Mouse (Mus musculus): ENCODE measurements around the gene Tbc1d19. TPM values are rescaled to one million over a fixed set of nuclear protein-coding genes. Genes with fewer than 3 reads are reported as not detected.

Tbc1d19 gene
- total and polyA plus RNA-seq, 2 experiments from 2014 or later, result 20.8 to 25.1 TPM

- no peak for TF ChIP-seq EP300 (IDR thresholded peaks at IDR 0.05; ENCODE audit: low read depth)
- TF ChIP-seq CTCF (IDR thresholded peaks at IDR 0.05; ENCODE audit: low read depth), result no peak
- WGBS, result 62% methylated on average over 2 of the region's 2 CpGs
These were observed 8.0 kb upstream of the Tbc1d19 start for GRCm38 (mm10) chr5:53801379-53801778.

GRCm38 (mm10) chr5:53819711-53820110, 10.3 kb downstream of the Tbc1d19 start:
- 92% methylated on average over 7 of the region's 7 CpGs for WGBS
- H3K4me3 ChIP-seq (ENCODE audit: low read depth, low read length), result no peak overlapping the region
- H3K27me3 ChIP-seq (ENCODE audit: control insufficient read depth, insufficient read depth, low read length), result no peaks in the 10 kb centered on the region
- H3K9ac ChIP-seq (replicated peaks; ENCODE audit: low read depth, low read length), result no peak overlapping the region
- ATAC-seq (ENCODE audit: insufficient read depth, low read depth), result no peak
- no peaks in the 10 kb centered on the region for H3K4me1 ChIP-seq (ENCODE audit: control insufficient read depth, insufficient read depth)
- H3K4me2 ChIP-seq (ENCODE audit: low read depth, low read length), result no peak overlapping the region
- H3K9me3 ChIP-seq (replicated peaks; ENCODE audit: control insufficient read depth, low read length), result no peaks in the 10 kb centered on the region
- H3K36me3 ChIP-seq (replicated peaks; ENCODE audit: control insufficient read depth, insufficient read depth, low read length), result no peaks in the 10 kb centered on the region
- TF ChIP-seq CTCF (IDR thresholded peaks at IDR 0.05; ENCODE audit: low read depth), result no peak
- no peak for TF ChIP-seq EP300 (IDR thresholded peaks at IDR 0.05; ENCODE audit: low read depth)
- no peak overlapping the region for H3K27ac ChIP-seq (ENCODE audit: low read depth)
- no peak for DNase-seq (ENCODE audit: low spot score)

More at GRCm38 (mm10) chr5:53801379-53801778, 8.0 kb upstream of the Tbc1d19 start:
- DNase-seq (ENCODE audit: low spot score), result no peak
- no peak overlapping the region for H3K27ac ChIP-seq (ENCODE audit: low read depth)
- H3K36me3 ChIP-seq (replicated peaks; ENCODE audit: control insufficient read depth, insufficient read depth, low read length), result no peaks in the 10 kb centered on the region
- H3K4me2 ChIP-seq (ENCODE audit: low read depth, low read length), result no peak overlapping the region
- no peak overlapping the region for H3K4me3 ChIP-seq (ENCODE audit: low read depth, low read length)
- H3K9me3 ChIP-seq (replicated peaks; ENCODE audit: control insufficient read depth, low read length), result no peaks in the 10 kb centered on the region; the same call in 1 of the 2 replicates
- H3K4me1 ChIP-seq (ENCODE audit: control insufficient read depth, insufficient read depth), result no peaks in the 10 kb centered on the region
- H3K27me3 ChIP-seq (ENCODE audit: control insufficient read depth, insufficient read depth, low read length), result no peaks in the 10 kb centered on the region
- H3K9ac ChIP-seq (replicated peaks; ENCODE audit: low read depth, low read length), result no peak overlapping the region
- ATAC-seq (ENCODE audit: insufficient read depth, low read depth), result no peak

GRCm38 (mm10) chr5:53825886-53826285, 16.5 kb downstream of the Tbc1d19 start:
- H3K9ac ChIP-seq (replicated peaks; ENCODE audit: low read depth, low read length), result no peak overlapping the region
- H3K4me1 ChIP-seq (ENCODE audit: control insufficient read depth, insufficient read depth), result no peaks in the 10 kb centered on the region
- H3K27ac ChIP-seq (ENCODE audit: low read depth), result no peak overlapping the region
- H3K27me3 ChIP-seq (ENCODE audit: control insufficient read depth, insufficient read depth, low read length), result no peaks in the 10 kb centered on the region
- TF ChIP-seq EP300 (IDR thresholded peaks at IDR 0.05; ENCODE audit: low read depth) (no peak), CTCF (IDR thresholded peaks at IDR 0.05; ENCODE audit: low read depth) (no peak)
- DNase-seq (ENCODE audit: low spot score) (no peak), ATAC-seq (ENCODE audit: insufficient read depth, low read depth) (no peak)
- no peak overlapping the region for H3K4me3 ChIP-seq (ENCODE audit: low read depth, low read length)
- H3K9me3 ChIP-seq (replicated peaks; ENCODE audit: control insufficient read depth, low read length), result no peaks in the 10 kb centered on the region
- no peak overlapping the region for H3K4me2 ChIP-seq (ENCODE audit: low read depth, low read length)
- WGBS, result 74% methylated on average over 7 of the region's 7 CpGs
- no peaks in the 10 kb centered on the region for H3K36me3 ChIP-seq (replicated peaks; ENCODE audit: control insufficient read depth, insufficient read depth, low read length)

- Histone ChIP-seq H3K4me2 (ENCODE audit: low read depth, low read length) (no peak overlapping the region), H3K9me3 (replicated peaks; ENCODE audit: control insufficient read depth, low read length) (no peaks in the 10 kb centered on the region), H3K36me3 (replicated peaks; ENCODE audit: control insufficient read depth, insufficient read depth, low read length) (peaks cover 16% of the 10 kb centered on the region; the same call in 1 of the 2 replicates), H3K4me3 (ENCODE audit: low read depth, low read length) (no peak overlapping the region), H3K27ac (ENCODE audit: low read depth) (no peak overlapping the region), H3K9ac (replicated peaks; ENCODE audit: low read depth, low read length) (no peak overlapping the region), H3K27me3 (ENCODE audit: control insufficient read depth, insufficient read depth, low read length) (no peaks in the 10 kb centered on the region), H3K4me1 (ENCODE audit: control insufficient read depth, insufficient read depth) (no peaks in the 10 kb centered on the region)
- TF ChIP-seq CTCF (IDR thresholded peaks at IDR 0.05; ENCODE audit: low read depth), result no peak
- TF ChIP-seq EP300 (IDR thresholded peaks at IDR 0.05; ENCODE audit: low read depth), result no peak
- WGBS, result 54% methylated on average over 4 of the region's 4 CpGs
- no peak for DNase-seq (ENCODE audit: low spot score)
- ATAC-seq (ENCODE audit: insufficient read depth, low read depth), result peak; percentile 66; the same call in 1 of the 2 replicates
These were observed 25.1 kb downstream of the Tbc1d19 start for GRCm38 (mm10) chr5:53834489-53834888.

GRCm38 (mm10) chr5:53841256-53841655, 31.9 kb downstream of the Tbc1d19 start:
- ATAC-seq (ENCODE audit: insufficient read depth, low read depth), result no peak
- no peak for DNase-seq (ENCODE audit: low spot score)
- H3K4me1 ChIP-seq (ENCODE audit: control insufficient read depth, insufficient read depth), result no peaks in the 10 kb centered on the region
- H3K4me3 ChIP-seq (ENCODE audit: low read depth, low read length), result no peak overlapping the region
- TF ChIP-seq CTCF (IDR thresholded peaks at IDR 0.05; ENCODE audit: low read depth) (no peak), EP300 (IDR thresholded peaks at IDR 0.05; ENCODE audit: low read depth) (no peak)
- no peaks in the 10 kb centered on the region for H3K27me3 ChIP-seq (ENCODE audit: control insufficient read depth, insufficient read depth, low read length)
- peaks cover 14% of the 10 kb centered on the region for H3K36me3 ChIP-seq (replicated peaks; ENCODE audit: control insufficient read depth, insufficient read depth, low read length)
- H3K9ac ChIP-seq (replicated peaks; ENCODE audit: low read depth, low read length), result no peak overlapping the region
- no peak overlapping the region for H3K27ac ChIP-seq (ENCODE audit: low read depth)
- no peak overlapping the region for H3K4me2 ChIP-seq (ENCODE audit: low read depth, low read length)
- no peaks in the 10 kb centered on the region for H3K9me3 ChIP-seq (replicated peaks; ENCODE audit: control insufficient read depth, low read length)
- 91% methylated on average over 5 of the region's 5 CpGs for WGBS

GRCm38 (mm10) chr5:53848294-53848942, 39.0 kb downstream of the Tbc1d19 start:
- no peak overlapping the region for H3K27ac ChIP-seq (ENCODE audit: low read depth)
- H3K9me3 ChIP-seq (replicated peaks; ENCODE audit: control insufficient read depth, low read length), result no peaks in the 10 kb centered on the region
- H3K27me3 ChIP-seq (ENCODE audit: control insufficient read depth, insufficient read depth, low read length), result no peaks in the 10 kb centered on the region
- TF ChIP-seq CTCF (IDR thresholded peaks at IDR 0.05; ENCODE audit: low read depth) (no peak), EP300 (IDR thresholded peaks at IDR 0.05; ENCODE audit: low read depth) (no peak)
- 45% methylated on average over 2 of the region's 2 CpGs for WGBS
- H3K36me3 ChIP-seq (replicated peaks; ENCODE audit: control insufficient read depth, insufficient read depth, low read length), result peaks cover 28% of the 10 kb centered on the region
- no peak for ATAC-seq (ENCODE audit: insufficient read depth, low read depth)
- no peak overlapping the region for H3K4me3 ChIP-seq (ENCODE audit: low read depth, low read length)
- no peak overlapping the region for H3K4me2 ChIP-seq (ENCODE audit: low read depth, low read length)
- no peak for DNase-seq (ENCODE audit: low spot score)
- no peak overlapping the region for H3K9ac ChIP-seq (replicated peaks; ENCODE audit: low read depth, low read length)
- no peaks in the 10 kb centered on the region for H3K4me1 ChIP-seq (ENCODE audit: control insufficient read depth, insufficient read depth)
